Mouse (Mus musculus) liver, embryonic 14.5 days (tissue): ENCODE measurements at regions not wholly inside any gene's neighbourhood (a gene's known extent, or its start where the extent isn't known, plus 50 kb on each side); places are given as distances from the start of the nearest gene placed in this dataset.
A peak's percentile ranks its signal among the peaks of the same experiment; 100 is the strongest.

Source experiments
- ATAC-seq: fragments of 200-750 bp; cut with Nextera tagmentation; 2 replicates; pipeline ENCODE4 v1.8.0; 2017; ENCODE audit warnings: moderate number of reproducible peaks, mild to moderate bottlenecking, moderate library complexity; ENCODE audit not compliant: insufficient read depth
- DNase-seq, 3 experiments: peaks; one replicate each; pipeline ENCODE4 v3.0.0-alpha.2; 2012 to 2013; ENCODE audit warnings: low read depth in 3 of 3, low spot score in 3 of 3
- H3K27ac ChIP-seq: fragments of 300-500 bp; sonication (generic); 2 replicates; pipeline ENCODE4 v1.5.1; 2014; ENCODE audit warnings: moderate library complexity, mild to moderate bottlenecking, control low read depth, inconsistent platforms
- H3K27me3 ChIP-seq: fragments of 300-500 bp; sonication (generic); 2 replicates; pipeline ENCODE4 v1.6.1; 2014; ENCODE audit warnings: mild to moderate bottlenecking, low read length, moderate library complexity; ENCODE audit not compliant: control insufficient read depth, insufficient read depth
- H3K36me3 ChIP-seq: fragments of 300-500 bp; sonication (generic); replicated peaks from 2 replicates; pipeline ENCODE4 v1.6.1; 2014; ENCODE audit warnings: low read depth; ENCODE audit not compliant: control insufficient read depth, insufficient read depth
- H3K4me1 ChIP-seq, 2 experiments: fragments of 200-500 bp in 1 of 2; fragments of 300-500 bp in 1 of 2; sonication (generic) in 1 of 2; replicated peaks; 2 replicates each; pipeline ENCODE4 v1.6.1; 2012 to 2014; ENCODE audit warnings: antibody characterized with exemption in 1 of 2, inconsistent platforms in 1 of 2, low read length in 1 of 2; ENCODE audit not compliant: control insufficient read depth in 2 of 2, insufficient read depth in 2 of 2
- H3K4me2 ChIP-seq: fragments of 300-500 bp; sonication (generic); 2 replicates; pipeline ENCODE4 v1.6.1; 2014; ENCODE audit warnings: low read depth, mild to moderate bottlenecking, control low read depth, moderate library complexity
- H3K4me3 ChIP-seq, 2 experiments: fragments of 200-500 bp in 1 of 2; fragments of 300-500 bp in 1 of 2; sonication (generic) in 1 of 2; 2 replicates each; pipeline ENCODE4 v1.5.1; 2012 to 2014; ENCODE audit warnings: low read depth in 2 of 2, low read length in 2 of 2, mild to moderate bottlenecking in 2 of 2, control low read depth in 1 of 2, inconsistent platforms in 1 of 2, moderate library complexity in 1 of 2; ENCODE audit not compliant: insufficient read depth in 1 of 2
- H3K9ac ChIP-seq: fragments of 300-500 bp; sonication (generic); replicated peaks from 2 replicates; pipeline ENCODE4 v1.6.1; 2014; ENCODE audit warnings: mild to moderate bottlenecking, control low read depth, moderate library complexity
- H3K9me3 ChIP-seq: fragments of 300-500 bp; sonication (generic); 2 replicates; pipeline ENCODE4 v1.6.1; 2016; ENCODE audit warnings: low read length, mixed read lengths; ENCODE audit not compliant: control insufficient read depth
- CTCF ChIP-seq: IDR thresholded peaks from 2 replicates; pipeline ENCODE4 v1.5.1; 2016; ENCODE audit warnings: antibody characterized with exemption, low read depth, control low read depth
- EP300 ChIP-seq: IDR thresholded peaks from 2 replicates; pipeline ENCODE4 v1.6.1; 2016; ENCODE audit warnings: antibody characterized with exemption, low read depth
- WGBS: fragments of 180-500 bp; shearing (Covaris S2); extraction: QIAGEN DNeasy Blood & Tissue Kit; methylation state at CpG from one replicate; pipeline ENCODE4 v1.1.7; 2014; ENCODE audit not compliant: insufficient replicate concordance; 5-methylcytosine and 5-hydroxymethylcytosine counted together

GRCm38 (mm10) chr4:125270951-125271350 is 143.3 kb upstream of the Zc3h12a start:
- H3K36me3 ChIP-seq, result no peaks in the 10 kb centered on the region
- DNase-seq (no peak), ATAC-seq (no peak)
- H3K27ac ChIP-seq, result no peak overlapping the region
- H3K4me2 ChIP-seq, result no peak overlapping the region
- no peak overlapping the region for H3K9ac ChIP-seq
- H3K4me1 ChIP-seq, result no peaks in the 10 kb centered on the region
- no peaks in the 10 kb centered on the region for H3K9me3 ChIP-seq
- 71% methylated on average over 14 of the region's 14 CpGs for WGBS
- TF ChIP-seq EP300 (no peak), CTCF (no peak)
- H3K27me3 ChIP-seq, result peaks cover 11% of the 10 kb centered on the region
- H3K4me3 ChIP-seq, result no peak overlapping the region

- Histone ChIP-seq H3K27ac (no peak overlapping the region), H3K4me1 (no peaks in the 10 kb centered on the region), H3K4me2 (no peak overlapping the region), H3K36me3 (no peaks in the 10 kb centered on the region), H3K4me3 (no peak overlapping the region), H3K27me3 (no peaks in the 10 kb centered on the region), H3K9me3 (no peaks in the 10 kb centered on the region), H3K9ac (no peak overlapping the region)
- 30% methylated on average over 1 of the region's 1 CpGs for WGBS
- ATAC-seq (no peak), DNase-seq (no peak)
- TF ChIP-seq CTCF (no peak), EP300 (no peak)
These were observed 138.6 kb upstream of the Zc3h12a start for GRCm38 (mm10) chr4:125266212-125266611.

- Histone ChIP-seq H3K4me3 (no peak overlapping the region), H3K27ac (no peak overlapping the region), H3K9me3 (no peaks in the 10 kb centered on the region), H3K27me3 (no peaks in the 10 kb centered on the region), H3K4me2 (no peak overlapping the region), H3K4me1 (no peaks in the 10 kb centered on the region), H3K9ac (no peak overlapping the region), H3K36me3 (no peaks in the 10 kb centered on the region)
- peak; percentile 91 for TF ChIP-seq CTCF
- TF ChIP-seq EP300, result no peak
- DNase-seq (peak in 2 of 3 experiments; percentile 1 to 4), ATAC-seq (no peak)
- WGBS, result 10% methylated on average over 5 of the region's 5 CpGs
These were observed 137.9 kb upstream of the Zc3h12a start for GRCm38 (mm10) chr4:125265575-125265974.

- 42% methylated on average over 7 of the region's 7 CpGs for WGBS
These were observed 137.4 kb upstream of the Zc3h12a start for GRCm38 (mm10) chr4:125265065-125265464.

GRCm38 (mm10) chr4:125261547-125261946 is 133.9 kb upstream of the Zc3h12a start:
- H3K27ac ChIP-seq, result no peak overlapping the region
- H3K4me3 ChIP-seq, result no peak overlapping the region
- no peak overlapping the region for H3K9ac ChIP-seq
- ATAC-seq (no peak), DNase-seq (no peak)
- H3K9me3 ChIP-seq, result no peaks in the 10 kb centered on the region
- H3K4me1 ChIP-seq, result no peaks in the 10 kb centered on the region
- H3K27me3 ChIP-seq, result no peaks in the 10 kb centered on the region
- no peak overlapping the region for H3K4me2 ChIP-seq
- TF ChIP-seq CTCF (no peak), EP300 (no peak)
- H3K36me3 ChIP-seq, result no peaks in the 10 kb centered on the region
- 57% methylated on average over 8 of the region's 8 CpGs for WGBS

More at GRCm38 (mm10) chr4:125265065-125265464, 137.4 kb upstream of the Zc3h12a start:
- H3K9ac ChIP-seq, result no peak overlapping the region
- no peak overlapping the region for H3K27ac ChIP-seq
- no peak overlapping the region for H3K4me3 ChIP-seq
- H3K4me1 ChIP-seq, result no peaks in the 10 kb centered on the region
- H3K4me2 ChIP-seq, result no peak overlapping the region
- ATAC-seq, result no peak
- TF ChIP-seq CTCF (no peak), EP300 (no peak)
- no peak for DNase-seq
- H3K36me3 ChIP-seq, result no peaks in the 10 kb centered on the region
- H3K9me3 ChIP-seq, result no peaks in the 10 kb centered on the region
- no peaks in the 10 kb centered on the region for H3K27me3 ChIP-seq
